Mouse (Mus musculus) yolk sac, embryonic 10.5 days (tissue): ENCODE measurements around the gene Cox6b2.
"Not testable (repeated sequence)": the region's sequence is repeated elsewhere in the genome, so short reads cannot be mapped to it uniquely, and the experiment has no call there.

Experiments
- DNase-seq: peaks from one replicate; pipeline ENCODE4 v3.0.0-alpha.2; 2017; ENCODE audit warnings: low spot score

Cox6b2 gene

DNA sequence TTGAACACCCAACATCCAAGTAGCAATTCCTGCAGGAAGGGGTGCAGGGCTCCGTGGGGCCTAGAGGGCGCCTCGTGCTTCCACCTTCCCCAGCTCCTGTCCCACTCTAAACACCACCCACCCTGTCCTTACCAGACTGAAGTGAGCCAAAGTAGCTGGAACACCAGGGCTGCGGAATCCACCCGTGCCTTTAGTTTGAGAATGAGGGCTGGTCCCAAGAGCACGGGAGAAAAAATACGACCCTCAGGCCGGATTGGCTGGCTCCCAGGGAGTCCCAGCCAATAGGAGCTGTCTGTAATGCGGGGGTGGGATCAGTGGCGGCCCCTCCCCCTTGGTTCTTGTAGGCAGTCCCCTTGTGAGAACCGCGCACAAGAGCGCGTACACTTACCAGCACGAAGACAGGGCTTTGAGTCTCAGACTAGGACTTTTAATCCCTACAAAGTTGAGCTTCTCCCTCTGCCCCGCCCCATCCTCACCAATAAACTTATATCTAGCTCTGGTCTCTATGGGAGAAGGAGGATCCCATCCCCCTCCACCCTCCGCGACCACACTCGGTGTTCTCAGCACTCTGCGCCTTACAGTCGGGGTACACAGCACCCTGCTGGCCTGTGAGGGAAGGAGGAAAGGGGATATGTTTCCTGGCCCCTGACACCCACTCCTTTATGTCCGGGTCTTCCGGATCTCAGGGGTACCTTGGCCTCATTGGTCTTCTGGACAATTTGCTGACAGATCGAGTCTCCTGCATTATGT lies at the start of gene Cox6b2:
Gene Cox6b2, minus strand, starts transcription at position 274 of the 750 bp plus-strand sequence.
- peak; percentile 88 for DNase-seq

DNA sequence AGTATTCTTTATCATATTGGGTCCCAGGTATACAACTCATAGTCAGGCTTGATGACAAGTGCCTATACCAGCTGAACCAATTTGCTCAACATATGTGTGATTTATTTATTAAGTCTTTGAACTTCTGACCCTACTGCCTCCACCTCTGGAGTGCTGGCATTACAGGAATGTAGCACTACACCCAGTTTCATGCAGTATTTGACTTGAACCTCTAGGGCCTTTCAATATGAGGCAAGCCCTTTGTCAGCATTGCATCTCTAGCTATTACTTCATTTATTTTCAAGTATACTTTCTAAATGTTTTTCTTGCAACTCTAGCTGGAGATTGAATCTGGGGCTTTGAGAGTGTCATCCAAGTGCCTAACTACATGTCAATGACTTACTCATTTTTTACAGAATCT lies 49.4 kb upstream of the Cox6b2 start:
- DNase-seq = no peak

DNA sequence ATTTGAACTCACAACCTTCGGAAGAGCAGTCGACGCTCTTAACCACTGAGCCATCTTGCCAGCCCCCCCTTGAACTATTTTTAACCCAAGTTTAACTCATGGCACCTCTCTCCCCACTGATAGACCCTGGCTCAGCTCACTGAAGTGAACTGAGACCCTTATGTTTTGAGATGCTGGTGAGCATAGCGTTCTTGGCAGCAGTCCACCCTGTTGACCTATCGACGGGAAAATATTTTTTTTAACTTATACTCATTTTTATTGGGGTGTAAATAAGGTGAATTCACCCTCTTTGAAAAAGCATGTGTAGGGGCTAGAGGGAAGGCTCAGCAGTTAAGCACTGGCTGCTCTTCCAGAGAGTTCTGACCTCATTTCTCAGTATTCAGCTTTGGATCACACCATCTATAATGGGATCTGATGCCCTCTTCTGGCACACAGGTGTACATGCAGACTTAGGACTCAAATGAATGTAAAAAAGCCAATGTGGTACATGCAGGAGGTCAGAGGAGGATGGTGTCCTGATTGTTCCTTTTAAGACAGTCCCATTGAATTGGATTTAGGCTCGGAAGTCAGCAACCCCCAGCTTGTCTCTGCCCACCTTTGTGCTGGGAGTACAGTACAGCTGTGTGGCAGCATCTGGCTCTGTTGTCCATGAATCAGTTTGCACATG lies 43.0 kb upstream of the Cox6b2 start:
- DNase-seq = peak; percentile 37

DNA sequence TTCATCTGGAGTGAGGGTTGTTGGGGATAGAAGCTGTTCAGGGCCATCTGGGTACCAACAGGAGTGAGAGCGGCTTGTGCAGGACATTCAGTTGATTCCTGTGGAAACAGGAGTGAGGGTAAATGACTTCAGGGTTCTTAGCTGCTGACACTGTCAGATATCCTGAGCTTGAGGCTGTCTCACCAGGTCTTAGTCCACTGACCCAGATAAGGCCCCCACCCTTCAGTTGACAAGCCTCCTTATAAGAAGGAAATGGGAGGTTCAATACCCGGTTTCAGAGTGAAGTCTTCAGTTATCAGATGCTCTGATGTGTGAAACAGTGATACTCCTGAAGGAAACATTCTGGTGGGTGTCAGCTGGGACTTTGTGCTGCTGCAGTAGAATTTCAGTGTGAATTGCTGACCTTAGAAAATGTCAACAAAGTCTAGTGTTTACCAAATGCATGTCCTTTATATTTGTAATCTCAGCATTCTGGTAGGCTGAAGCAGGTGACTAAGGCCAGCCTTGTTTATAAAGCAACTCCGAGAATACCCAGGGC lies 41.8 kb upstream of the Cox6b2 start:
- peak; percentile 45 for DNase-seq

DNA sequence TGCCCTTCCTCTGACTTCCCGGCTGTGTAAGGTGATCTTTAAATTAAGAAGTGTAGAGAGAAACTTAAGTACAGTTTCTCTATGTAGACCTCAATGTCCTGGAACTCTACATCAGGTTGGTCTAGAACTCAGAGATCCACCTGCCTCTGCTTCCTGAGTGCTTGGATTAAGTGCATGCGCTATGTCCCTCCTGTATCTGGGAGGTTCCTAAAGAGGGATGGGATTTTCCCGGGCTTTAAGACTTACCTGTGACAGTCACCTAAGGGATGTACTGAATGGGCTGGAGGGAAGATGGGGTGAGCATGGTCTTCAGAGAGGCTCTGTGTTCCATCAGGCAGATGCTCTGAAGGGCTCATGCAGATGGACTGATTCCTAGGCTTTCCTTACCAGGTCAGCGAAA lies 40.8 kb upstream of the Cox6b2 start:
- DNase-seq = no peak

DNA sequence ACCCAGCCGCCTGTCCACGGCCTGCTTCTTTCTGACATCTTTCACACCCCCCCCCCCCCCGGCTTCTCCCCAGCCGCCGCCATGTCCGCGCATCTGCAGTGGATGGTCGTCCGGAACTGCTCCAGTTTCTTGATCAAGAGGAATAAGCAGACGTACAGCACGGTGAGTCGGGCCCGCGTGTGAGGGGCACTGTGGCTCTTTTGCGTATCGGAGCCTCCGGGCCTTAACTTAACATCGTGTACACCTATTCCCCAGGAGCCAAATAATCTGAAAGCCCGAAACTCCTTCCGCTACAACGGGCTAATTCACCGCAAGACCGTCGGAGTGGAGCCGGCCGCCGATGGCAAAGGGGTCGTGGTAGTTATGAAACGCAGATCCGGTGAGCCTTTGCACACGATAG lies 40.4 kb upstream of the Cox6b2 start:
- DNase-seq = not testable (repeated sequence)

DNA sequence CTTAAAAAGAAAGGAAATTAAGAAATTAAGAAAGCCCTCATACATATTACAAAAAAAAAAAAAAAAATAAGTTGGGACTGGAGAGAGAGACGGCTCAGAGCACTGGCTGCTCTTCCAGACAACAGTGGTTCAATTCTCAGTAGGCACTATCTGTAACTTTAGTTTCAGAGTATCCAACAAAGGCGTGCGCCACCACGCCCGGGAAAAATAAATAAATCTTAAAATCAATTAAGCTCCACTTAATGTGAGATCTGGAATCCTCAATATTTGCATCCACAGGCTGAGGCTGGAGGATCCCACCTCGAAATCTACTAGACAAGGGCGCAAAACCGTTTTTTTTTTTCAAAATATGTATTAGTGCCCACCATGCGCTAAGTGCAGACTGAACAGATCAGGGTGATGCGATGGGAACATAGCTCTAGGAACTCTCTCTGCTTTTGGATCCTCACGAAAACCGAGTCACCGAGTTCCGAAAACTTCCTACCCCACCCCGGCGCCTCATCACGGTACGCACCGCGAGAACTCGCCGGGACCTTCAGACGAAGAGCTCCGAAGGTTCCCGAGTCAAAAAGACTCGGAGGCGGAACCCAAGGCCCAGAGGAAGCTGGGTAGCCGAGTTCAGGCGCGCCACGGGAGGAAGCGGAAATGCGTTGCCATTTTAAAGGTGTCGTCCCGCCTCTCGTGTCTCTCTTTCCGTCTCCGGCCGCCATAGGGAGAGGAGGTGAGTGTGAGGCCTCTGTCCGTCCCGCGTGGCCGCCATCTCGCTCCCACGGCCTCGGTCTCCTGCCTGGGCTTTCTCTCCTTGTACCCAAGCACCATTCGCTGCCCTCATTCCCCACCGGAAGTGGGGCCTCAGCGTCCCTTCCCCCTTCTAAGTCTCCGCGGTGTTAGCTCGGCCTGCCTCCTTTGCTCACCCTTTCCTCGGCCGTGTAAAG lies 39.7 kb upstream of the Cox6b2 start, which contains the start of gene Rpl28:
Gene Rpl28, plus strand, starts transcription at position 597 of the 935 bp plus-strand sequence.
- DNase-seq = peak; percentile 96

DNA sequence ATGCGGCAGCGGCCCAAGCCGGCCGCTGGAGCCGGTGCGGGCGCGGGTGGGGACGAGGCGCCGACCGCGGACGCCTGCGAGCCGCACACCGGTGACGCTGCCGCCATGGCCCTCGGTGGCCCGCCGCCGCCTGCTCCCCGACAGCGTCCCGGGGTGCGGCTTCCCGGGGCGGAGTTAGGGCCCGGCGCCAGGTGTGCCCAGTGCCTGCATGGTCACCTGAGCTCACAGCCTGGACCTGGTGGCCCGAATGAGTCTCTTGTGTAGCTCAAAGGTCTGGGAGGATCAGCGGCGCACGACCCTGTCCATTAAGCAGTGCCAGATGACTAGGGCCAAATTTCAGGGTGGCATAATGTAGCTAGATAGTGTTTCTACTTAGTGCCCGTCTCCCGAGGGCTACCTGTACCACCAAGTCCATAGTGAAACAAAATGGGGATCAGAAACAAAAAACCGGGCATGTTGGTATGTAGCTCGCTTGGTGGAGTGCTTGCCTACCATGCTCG lies 36.6 kb upstream of the Cox6b2 start, which contains the start of gene Tmem238:
Gene Tmem238, minus strand, starts transcription at position 221 of the 500 bp plus-strand sequence.
- DNase-seq = peak; percentile 27

DNA sequence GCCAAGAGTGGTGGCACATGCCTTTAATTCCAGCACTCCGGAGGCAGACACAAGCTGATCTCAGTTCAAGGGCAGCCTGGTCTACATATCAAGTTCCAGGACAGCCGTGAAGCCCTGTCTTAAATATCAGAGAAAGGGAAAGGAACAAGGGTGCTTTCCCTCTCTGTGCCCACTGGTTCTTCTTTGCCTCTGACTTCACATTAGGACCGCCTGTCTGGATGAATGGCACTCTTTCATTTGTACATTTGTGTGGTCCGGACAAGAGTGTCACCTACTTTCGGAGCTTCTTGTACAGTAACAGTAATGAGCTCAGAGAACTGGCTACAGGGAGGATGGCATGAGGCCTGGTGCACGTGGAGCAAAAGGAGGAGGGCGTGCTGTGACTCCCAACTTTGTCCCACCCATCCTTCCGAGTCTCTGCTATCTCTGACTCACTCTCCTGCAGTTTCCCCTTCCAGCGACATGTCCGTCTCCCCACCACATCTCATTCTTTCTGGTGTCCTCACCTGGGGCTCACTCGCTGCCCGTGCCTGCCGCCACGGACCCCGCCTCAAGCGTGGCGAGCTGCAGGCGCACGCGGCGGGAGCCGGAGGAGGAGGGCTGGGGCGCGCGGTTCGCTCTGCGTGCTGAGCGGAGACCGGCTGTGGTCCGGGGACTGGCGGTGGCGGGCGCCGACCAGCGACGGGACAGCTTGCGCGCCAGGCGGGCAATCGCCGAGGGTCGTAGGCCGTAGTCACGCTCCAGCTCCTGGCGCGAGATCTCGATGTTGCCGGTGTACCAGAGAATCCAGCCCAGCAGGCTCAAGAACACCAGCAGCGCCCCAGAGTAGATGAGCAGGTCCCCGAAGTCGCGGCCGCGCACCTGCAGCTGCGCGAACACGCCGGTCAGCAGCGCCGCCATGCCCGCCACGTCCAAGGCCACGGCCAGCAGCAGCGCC lies 35.9 kb upstream of the Cox6b2 start:
- DNase-seq = peak; percentile 71

DNA sequence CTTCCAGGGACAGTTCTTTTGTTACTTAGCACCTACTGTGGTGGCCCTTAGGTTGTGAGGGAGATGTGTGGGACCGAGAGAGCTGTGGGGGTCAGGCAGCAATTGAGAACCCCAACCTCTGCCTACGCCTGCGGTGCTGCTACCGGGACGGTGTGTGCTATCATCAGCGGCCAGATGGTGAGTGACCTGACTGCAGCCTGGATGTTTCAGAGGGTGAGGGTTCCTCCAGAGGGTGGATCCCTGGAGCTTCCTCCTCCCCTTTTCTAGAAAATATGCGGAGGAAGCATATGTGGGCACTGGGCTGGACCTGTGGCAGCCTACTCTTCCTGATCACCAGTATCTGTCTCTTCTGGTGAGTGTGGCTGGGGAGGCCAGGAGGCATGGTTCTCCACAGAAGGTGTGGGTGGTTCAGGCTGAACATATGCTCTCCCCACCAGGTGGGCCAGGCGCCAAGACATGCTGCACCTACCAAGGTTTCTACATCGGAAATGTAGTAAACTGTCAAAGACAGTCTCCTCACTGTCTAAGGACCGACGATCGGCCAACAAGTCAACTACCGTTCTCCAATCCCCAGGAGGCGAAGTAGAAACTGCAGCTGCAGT lies 30.9 kb upstream of the Cox6b2 start:
- no peak for DNase-seq

DNA sequence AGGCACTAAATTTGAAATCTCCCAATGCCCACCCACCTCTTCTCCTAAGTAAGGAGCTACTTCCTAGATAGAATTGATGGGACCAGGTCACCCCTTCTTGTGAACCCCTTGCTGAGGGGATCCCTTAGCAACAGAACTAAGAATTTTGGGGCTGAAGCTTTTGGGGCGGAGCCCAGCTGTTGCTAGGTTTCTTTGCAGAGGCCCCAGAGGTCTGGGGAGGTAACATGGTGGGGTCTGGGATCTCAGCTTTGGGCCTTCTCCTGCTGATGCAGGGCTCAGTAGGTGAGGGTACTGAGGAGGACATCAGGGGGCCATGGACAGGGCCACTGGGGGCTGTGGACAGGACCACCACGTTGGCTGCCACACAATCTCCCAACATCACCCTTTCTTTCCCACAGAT lies 29.9 kb upstream of the Cox6b2 start, which contains the start of the genes Il11 and Tmem190:
Gene Il11, minus strand, starts transcription at position 101 of the 400 bp plus-strand sequence.
Gene Tmem190, plus strand, starts transcription at position 179 of the 400 bp plus-strand sequence.
- no peak for DNase-seq

DNA sequence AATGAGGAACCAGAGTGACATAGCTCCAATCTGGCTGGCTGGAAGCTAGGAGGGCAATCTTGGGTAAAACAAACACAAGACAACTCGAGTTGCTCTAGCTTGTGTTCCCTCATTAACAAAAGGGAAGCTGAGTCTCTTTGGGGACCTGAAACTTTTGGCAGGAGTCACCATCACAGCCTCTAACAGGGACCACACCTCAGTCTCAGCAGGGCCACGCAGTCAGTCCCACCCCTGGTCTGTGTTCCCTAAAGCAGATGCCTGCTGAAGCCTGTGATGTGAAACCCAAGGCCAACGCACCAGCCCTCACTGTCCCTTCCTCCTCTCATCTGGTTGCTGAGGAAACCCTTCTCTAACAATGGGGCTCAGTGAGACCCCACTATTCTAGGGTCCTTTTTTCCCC lies 29.2 kb upstream of the Cox6b2 start:
- no peak for DNase-seq

DNA sequence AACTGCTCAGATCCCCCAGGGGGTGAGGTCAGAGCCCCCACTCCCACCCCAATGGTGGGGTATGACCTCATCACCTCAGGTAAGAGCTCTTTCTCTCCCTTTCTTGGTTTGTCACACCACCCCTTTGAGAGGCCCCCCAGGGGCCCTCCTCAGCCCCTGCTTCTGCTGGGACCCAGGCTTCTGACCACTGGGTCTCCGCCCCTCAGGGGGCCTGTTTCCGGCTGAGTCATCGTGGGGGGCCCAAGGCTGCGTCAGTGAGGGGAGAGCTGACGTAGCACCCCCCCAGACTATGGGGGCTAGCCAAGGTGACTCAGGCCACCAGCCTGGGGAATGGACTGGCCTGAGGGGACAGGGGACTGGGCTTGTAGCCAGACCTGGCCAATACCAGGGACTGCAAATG lies 27.0 kb upstream of the Cox6b2 start:
- no peak for DNase-seq

DNA sequence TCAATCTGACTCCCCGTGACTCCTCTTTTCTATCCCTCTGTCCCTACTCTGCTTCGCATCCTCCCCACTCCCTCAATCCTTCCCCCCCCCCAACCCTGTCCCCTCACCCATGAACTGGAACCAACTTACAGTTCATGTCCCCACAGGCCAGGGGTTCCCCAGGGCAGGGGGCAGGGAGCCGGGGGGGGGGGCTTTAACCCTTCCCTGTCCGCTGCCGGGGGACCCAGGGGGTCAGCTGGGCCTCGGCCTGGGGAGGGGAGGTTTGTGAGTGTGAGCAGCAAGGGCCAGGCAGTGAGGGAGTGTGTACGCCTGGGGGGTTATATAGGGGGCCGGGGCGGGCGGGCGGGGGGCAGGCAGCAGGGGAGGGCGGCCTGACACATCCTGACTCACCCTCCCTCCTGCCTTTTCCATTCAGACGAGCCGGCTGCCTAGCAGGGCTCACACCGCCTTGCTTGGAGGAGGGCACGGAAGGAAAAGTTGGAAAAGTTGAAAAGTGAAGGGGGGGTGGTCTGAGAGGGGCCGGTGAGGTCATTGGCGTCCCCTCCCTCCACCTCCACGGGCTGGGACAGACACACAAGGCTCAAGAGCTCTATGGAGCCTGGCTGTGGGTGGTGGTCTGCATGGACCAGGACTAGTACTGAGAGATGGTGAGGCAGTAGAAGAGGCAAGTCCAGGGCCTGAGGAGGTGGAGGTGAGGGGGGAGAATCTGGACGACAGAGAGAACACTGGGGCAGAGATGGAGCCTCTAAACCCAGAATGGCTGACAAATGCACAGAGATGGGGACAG lies 25.1 kb upstream of the Cox6b2 start:
- DNase-seq = no peak

DNA sequence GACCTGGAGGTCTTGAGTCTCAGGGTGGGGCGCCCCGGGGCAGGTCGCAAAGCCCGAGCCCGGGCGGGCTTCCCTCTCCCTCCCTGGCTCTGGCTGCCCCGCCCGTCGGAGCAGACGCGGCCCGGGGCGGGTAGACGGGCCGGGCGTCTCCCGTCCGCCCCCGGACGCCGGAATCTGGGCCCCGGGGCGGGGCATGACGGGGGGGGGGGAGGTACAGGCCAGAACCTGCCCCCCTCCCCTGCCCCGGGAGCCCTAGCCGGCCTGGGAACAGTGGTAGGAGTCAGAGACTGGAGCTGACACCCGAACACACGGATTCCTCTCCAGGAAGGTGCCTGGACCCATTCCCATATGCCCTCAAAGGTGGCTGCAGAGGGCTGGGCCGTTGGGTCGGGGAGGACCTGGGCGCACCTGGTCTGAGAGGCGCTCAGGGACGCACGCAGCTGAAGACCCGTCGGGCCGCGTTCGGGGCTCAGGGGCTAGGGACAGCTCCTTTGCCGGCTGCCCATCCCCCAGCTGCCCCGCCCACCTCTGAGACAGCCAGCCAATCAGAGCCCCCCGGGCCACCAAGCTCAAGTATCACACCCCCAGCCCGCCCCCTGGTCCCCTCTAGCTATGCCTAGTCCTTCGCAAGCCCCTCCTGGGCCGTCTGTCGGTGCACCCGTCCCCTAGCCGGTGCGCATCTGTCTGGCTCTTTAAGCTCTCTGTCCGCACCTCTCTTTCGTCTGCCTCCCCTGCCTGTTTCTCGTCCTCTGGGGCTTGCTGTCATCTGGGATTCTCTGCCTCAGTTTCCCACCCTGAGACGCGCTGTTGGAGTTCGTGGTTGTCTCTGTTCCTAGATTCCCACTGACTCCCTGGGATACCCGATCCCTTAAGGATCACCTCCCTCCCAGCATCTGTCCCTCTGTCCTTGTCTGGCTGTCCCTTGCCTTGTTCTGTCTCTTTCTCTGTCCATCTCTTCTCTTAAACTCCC lies 24.3 kb upstream of the Cox6b2 start:
- peak; percentile 73 for DNase-seq

DNA sequence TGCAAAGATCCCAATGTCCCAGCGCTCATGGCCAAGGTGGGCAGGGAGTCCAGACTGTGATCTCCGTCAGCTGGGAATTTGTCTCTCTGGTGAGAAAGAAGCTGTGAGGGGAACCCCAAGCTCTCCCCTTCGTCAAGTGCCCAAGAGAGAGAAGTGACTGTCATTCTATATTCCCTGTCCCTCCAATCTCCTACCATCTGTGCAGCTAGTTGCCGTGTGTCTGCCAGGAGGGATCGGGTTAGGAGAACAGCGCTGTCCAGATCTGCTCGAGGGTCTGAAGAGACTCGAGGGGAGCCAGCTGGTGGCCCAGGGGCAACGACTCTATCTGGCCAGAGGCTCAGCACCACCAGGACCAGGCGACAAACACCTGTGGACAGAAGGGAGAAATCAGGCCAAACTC lies 23.2 kb upstream of the Cox6b2 start:
- no peak for DNase-seq

DNA sequence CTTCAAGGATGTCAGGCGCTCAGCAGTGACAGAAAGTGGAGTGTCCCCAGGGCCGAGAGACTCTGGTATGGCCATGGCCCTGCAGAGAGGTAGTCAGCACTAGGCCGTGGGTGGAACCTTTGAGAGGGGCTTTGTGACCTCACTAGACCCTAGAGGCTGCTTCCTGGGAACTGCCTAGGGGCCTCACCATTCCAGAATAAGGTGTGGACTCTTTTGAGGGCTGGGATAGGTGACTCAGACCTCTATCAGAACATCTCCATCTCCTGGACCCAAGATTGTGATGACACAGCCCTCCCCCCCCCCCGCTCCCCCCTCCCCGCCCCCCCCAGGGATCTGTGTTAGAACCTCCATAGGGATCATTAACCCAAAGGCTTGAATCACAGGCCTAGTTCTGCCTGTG lies 18.3 kb upstream of the Cox6b2 start, which contains the start of gene Fam71e2:
Gene Fam71e2, minus strand, starts transcription at position 101 of the 400 bp plus-strand sequence.
- no peak for DNase-seq
